Mouse (Mus musculus) mouse trophoblast stem cell (cell line): ENCODE measurements around the gene Spx.

ENCODE experiments used
- in situ Hi-C, 2 experiments: fragments of 300-500 bp; cut with MseI, MboI; formaldehyde crosslinking; loops; 2 replicates in 1 of 2; 3 replicates in 1 of 2; pipeline ENCODE4 v1.15.1; 2025

Gene Spx

GRCm38 (mm10) chr6:142412906-142413491 lies at the start of gene Spx:
Gene Spx, plus strand, starts transcription at chr6:142413441.
- in situ Hi-C loops, result no loop called here

GRCm38 (mm10) chr6:142365742-142366472 lies 47.3 kb upstream of the Spx start:
- in situ Hi-C loops, result loop anchor here (10.0 to 25.0 kb wide), 2 partner anchors 149 to 371 kb away; no protein-coding TSS in a partner anchor

- in situ Hi-C loops, result loop anchor here (10.0 to 25.0 kb wide), 2 partner anchors 148 to 371 kb away; no protein-coding TSS in a partner anchor
Observed at GRCm38 (mm10) chr6:142366473-142367018, 46.7 kb upstream of the Spx start.

GRCm38 (mm10) chr6:142367565-142367964 lies 45.7 kb upstream of the Spx start:
- in situ Hi-C loops, result loop anchor here (10.0 to 25.0 kb wide), 2 partner anchors 147 to 370 kb away; no protein-coding TSS in a partner anchor

- in situ Hi-C loops, result loop anchor here (10.0 to 25.0 kb wide), 2 partner anchors 145 to 368 kb away; no protein-coding TSS in a partner anchor
Observed at GRCm38 (mm10) chr6:142369568-142369967, 43.7 kb upstream of the Spx start.

GRCm38 (mm10) chr6:142377081-142377480 lies 36.2 kb upstream of the Spx start:
- in situ Hi-C loops, result loop anchor here in 1 of 2 experiments (25.0 kb wide), 1 partner anchor 360 kb away; no protein-coding TSS in a partner anchor

GRCm38 (mm10) chr6:142378576-142379330 lies 34.5 kb upstream of the Spx start:
- in situ Hi-C loops, result loop anchor here in 1 of 2 experiments (25.0 kb wide), 1 partner anchor 359 kb away; no protein-coding TSS in a partner anchor

- in situ Hi-C loops, result loop anchor here in 1 of 2 experiments (10.0 to 25.0 kb wide), 2 partner anchors 125 to 357 kb away; partner anchors contain the start of gene Ldhb
Observed at GRCm38 (mm10) chr6:142379961-142380360, 33.3 kb upstream of the Spx start.

GRCm38 (mm10) chr6:142381615-142382014 lies 31.6 kb upstream of the Spx start:
- in situ Hi-C loops, result loop anchor here in 1 of 2 experiments (10.0 to 25.0 kb wide), 2 partner anchors 123 to 356 kb away; partner anchors contain the start of gene Ldhb

GRCm38 (mm10) chr6:142384521-142384920 lies 28.7 kb upstream of the Spx start:
- in situ Hi-C loops, result loop anchor here in 1 of 2 experiments (10.0 to 25.0 kb wide), 2 partner anchors 120 to 353 kb away; partner anchors contain the start of gene Ldhb

- in situ Hi-C loops, result loop anchor here in 1 of 2 experiments (10.0 to 25.0 kb wide), 2 partner anchors 118 to 351 kb away; partner anchors contain the start of gene Ldhb
Observed at GRCm38 (mm10) chr6:142386285-142387010, 26.8 kb upstream of the Spx start.

GRCm38 (mm10) chr6:142387011-142387754 lies 26.1 kb upstream of the Spx start, which contains the start of the genes Recql and Golt1b:
Gene Recql, minus strand, starts transcription at chr6:142387087.
Gene Golt1b, plus strand, starts transcription at chr6:142387221.
- in situ Hi-C loops, result loop anchor here in 1 of 2 experiments (10.0 to 25.0 kb wide), 2 partner anchors 118 to 350 kb away; partner anchors contain the start of gene Ldhb

GRCm38 (mm10) chr6:142387755-142388271 lies 25.4 kb upstream of the Spx start:
- in situ Hi-C loops, result loop anchor here in 1 of 2 experiments (10.0 to 25.0 kb wide), 2 partner anchors 117 to 349 kb away; partner anchors contain the start of gene Ldhb

GRCm38 (mm10) chr6:142389101-142389500 lies 24.1 kb upstream of the Spx start:
- in situ Hi-C loops, result loop anchor here in 1 of 2 experiments (10.0 to 25.0 kb wide), 2 partner anchors 116 to 348 kb away; partner anchors contain the start of gene Ldhb

GRCm38 (mm10) chr6:142392312-142392711 lies 20.9 kb upstream of the Spx start:
- in situ Hi-C loops, result loop anchor here in 1 of 2 experiments (25.0 kb wide), 1 partner anchor 345 kb away; no protein-coding TSS in a partner anchor

GRCm38 (mm10) chr6:142394669-142395068 lies 18.6 kb upstream of the Spx start:
- in situ Hi-C loops, result loop anchor here in 1 of 2 experiments (25.0 kb wide), 1 partner anchor 343 kb away; no protein-coding TSS in a partner anchor

- in situ Hi-C loops, result loop anchor here in 1 of 2 experiments (25.0 kb wide), 1 partner anchor 342 kb away; no protein-coding TSS in a partner anchor
Observed at GRCm38 (mm10) chr6:142395756-142396155, 17.5 kb upstream of the Spx start.

- in situ Hi-C loops, result no loop called here
Observed at GRCm38 (mm10) chr6:142411140-142411539, 2.1 kb upstream of the Spx start.

GRCm38 (mm10) chr6:142413845-142414244 lies 604 bp downstream of the Spx start:
- in situ Hi-C loops, result no loop called here
